Mouse (Mus musculus) cerebellum, adult 9-11 months (tissue): ENCODE results near the gene Grik4.
A peak's percentile ranks its signal among the peaks of the same experiment; 100 is the strongest.

ENCODE experiments used
- DNase-seq: peaks from one replicate; pipeline ENCODE4 v3.0.0; 2022

Grik4 gene

DNA sequence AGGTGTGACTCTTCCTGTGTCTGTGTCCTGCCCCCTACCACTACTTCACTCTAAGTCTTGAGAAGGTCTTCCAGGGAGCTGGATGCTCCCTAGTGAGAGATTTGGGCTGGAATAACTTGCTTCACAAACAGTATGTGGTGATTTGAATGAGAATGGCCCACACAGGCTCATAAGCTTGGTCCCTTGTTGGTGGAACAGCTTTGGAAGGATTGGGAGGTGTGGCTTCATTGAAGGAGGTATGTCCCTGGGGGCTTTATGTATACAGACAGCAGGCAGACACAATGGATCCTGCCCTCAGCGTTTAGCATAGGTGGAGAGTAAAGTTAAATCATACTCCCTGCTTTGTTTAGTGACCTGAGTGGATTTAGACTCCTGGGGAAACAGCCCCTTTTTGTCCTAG is 282.8 kb downstream of the Grik4 start:
- no peak for DNase-seq

DNA sequence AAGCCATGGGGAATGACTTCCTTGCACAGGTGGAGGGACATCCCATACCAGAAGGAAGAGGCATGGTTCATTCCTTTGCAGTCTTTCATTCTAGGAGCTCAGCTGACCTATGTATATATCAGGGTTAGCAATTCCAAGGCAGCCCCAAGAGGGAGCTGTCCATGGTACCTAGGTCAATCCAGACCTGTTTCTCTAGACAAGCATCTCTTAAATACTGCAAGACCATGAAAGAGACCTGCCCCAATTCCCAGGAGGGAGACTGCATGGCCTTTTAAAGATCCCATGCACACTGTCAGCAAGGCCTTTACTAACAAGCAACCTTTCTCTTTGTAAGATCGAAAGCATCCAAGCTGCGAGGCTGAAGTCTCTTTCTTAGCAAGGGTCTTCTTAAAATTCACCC is 291.5 kb downstream of the Grik4 start:
- DNase-seq: no peak

DNA sequence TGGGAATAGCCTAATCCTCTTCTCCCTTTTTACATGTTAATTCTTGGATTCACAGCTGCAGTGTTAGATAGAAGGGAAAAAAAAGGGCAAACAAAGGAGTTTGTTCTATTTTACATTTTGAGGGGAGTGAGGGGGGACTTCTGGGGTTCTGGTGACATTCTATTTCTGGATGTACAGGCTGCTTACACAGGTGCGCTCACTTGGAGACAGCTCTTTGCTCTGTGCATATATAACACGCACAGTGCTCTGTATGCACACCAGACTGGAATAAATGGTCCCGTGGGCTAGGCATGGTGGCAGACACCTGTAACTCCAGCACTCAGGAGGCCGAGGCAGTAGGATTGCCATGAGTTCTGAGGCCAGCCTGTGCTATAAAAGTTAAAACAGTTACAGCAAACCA is 292.0 kb downstream of the Grik4 start:
- no peak for DNase-seq

DNA sequence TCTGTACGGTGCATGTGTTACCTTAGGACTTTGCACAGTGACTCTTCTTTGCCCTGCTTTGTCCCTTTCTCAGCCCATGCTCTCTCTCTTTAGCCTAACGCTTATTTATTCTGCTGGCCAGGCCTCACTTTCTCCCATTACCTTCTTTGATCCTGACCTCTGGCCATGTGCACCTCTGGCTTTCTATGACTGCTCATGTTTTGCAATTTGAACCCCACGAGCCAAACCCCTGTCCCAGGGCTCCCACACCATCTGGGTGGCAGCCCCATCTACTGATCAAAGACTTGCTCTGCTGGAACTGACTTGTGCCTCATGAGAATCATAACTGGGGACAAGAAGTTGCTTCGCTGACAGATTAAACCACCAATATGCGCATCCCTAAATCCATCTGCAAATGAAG is 294.4 kb downstream of the Grik4 start:
- DNase-seq: no peak

DNA sequence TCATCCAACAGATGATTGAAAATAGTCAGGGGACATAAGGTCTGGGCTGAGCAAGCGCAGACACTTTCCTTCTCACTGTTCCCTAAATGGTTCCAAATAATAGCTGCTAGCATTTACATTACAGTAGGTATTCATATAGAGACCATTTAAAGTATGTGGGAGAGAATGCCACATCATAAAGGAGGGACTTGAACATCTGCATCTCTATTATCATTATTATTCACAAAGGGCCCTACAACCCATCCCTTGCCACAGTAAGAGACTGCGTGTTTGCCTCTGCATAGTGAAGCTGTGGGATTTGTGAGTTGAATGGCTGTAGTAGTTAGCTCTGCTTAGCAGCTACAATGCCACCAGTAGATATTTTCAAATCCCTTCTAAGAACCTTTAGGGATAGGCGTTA is 296.2 kb downstream of the Grik4 start:
- DNase-seq: no peak

DNA sequence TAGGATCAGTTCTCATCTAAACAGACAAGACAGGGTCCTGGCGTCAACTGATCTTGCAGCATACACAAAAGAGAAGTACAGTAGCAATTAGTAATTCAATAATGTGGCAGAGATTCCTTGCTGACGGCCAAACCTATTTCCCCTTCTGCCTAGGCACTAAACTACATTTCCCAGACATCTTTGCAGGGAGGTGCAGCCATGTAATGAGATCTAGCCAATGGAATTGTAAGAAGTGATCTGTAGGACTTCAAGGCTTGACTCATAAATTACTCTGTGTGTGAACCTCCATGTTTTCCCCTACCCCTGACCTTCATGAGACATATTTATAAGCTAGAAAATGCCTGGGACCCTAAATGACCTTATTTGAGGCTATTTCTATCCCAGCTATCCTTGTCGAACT is 296.7 kb downstream of the Grik4 start:
- DNase-seq: no peak

DNA sequence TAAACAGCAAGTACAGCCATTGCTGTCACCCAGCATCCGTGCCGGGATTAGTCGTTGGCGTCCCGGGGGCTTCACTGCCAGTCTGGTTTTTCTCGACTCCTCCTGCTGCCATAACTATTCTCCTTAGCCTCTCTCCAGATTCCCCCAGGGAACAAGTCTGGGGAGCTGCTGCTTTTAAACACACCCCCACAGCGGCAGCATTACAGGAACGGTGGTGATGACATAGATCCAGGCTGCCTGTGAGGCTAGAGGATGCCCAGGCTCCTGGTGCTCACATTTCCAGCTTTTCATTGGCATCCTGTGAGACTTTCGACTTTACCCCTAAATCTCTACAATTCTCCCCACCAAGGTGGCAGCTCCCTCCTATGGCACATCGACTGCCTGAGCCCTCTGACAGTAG is 297.5 kb downstream of the Grik4 start:
- DNase-seq: no peak

DNA sequence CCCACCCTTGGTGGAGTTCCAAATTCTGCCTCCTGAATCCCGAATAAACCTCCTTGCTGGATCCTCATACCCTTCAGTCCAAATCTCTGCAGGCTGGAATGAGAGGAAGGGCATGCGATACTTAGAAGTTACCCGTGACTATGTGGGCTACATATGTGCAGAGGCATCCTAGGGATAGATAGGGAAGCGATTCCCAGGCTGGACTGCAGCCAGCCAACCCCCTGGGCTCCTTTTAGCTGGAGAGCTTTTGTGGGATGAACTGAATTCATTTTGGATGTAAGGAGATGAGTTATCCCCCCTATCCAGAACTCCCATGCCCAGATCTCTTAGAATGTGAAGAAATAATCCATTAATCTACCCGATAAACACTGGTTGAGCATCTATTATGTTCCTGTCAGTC is 299.1 kb downstream of the Grik4 start:
- DNase-seq: no peak

DNA sequence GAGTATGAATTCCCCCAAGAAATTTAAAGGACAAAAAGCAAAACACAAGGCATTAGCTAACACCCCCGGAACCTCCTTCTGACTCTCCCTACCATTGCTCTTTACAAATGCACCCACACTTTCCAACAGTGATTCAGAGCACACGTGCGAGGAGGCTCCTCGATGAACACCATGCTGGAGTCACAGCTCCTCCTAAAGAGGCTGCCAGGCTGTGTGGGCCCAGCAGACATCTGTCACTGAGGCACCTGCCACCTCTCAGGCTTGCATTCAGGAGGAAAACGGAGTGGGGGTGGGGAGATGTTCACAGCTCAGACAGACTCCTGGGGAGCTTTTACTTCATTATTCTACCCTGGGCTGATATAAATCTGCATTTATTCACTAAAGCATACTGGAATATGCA is 301.5 kb downstream of the Grik4 start:
- no peak for DNase-seq

DNA sequence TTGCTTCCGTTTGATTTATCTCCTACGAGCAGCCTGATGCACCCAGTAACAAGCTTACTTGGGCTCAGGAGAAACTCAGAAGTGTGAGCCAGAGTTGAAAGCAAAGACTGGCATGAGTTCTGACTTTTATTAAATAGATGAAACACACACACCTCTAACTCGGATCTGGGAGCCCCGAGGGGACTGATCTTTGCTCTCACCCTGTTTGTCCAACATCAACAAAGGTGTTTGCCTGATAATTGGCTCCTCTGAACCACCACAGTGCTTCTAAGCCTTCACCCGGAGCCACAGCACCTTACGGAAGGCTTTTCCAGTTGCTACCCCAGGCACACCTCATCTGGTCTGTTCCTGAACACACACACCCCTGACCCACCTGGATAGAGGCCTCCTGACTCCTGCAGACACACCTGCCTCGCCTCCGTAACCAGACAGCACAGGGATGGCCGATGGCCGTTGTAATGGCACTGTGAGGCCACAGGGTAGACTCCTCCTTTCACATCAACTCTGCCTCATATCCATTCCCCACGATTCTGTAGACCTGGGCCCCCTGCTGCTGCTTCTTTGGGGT is 302.7 kb downstream of the Grik4 start:
- no peak for DNase-seq

DNA sequence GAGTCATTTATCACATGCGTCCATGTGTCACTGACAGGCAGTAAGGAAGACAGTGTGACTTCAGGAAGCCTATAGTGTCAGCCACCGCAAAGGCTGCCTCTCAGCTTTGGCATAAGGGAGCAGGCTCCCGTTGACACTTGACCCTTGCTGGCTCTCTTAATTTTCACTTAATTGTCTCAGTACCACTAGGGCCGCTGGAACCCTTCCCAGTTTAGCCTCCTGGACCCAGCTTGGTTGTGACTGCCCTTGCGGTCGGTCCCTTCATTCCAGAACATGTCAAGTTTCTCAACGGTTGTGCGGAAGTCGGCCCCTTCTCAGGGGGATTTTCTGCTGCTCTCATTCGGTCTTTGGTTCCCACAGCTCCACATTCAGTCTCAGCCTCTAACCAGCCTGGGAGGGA is 307.8 kb downstream of the Grik4 start:
- no peak for DNase-seq

DNA sequence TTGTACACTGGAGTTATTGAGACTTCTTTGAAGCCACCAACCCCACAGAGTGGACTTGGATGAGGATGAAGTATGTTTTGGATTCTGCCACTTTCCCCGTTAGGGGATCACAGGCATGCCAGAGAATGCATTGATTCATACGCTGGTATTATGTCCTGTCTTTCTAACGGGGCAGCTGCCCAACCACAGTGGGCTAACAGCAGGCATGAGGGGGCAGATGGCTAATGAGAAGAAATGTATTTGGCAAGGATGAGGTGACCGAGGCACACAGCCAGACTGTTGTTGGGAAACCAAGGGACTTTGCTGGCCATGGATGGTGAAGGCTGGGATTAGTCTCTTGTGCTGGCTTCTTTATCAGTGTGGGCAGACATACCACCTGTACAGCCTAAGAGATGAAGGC is 312.8 kb downstream of the Grik4 start:
- DNase-seq: no peak

DNA sequence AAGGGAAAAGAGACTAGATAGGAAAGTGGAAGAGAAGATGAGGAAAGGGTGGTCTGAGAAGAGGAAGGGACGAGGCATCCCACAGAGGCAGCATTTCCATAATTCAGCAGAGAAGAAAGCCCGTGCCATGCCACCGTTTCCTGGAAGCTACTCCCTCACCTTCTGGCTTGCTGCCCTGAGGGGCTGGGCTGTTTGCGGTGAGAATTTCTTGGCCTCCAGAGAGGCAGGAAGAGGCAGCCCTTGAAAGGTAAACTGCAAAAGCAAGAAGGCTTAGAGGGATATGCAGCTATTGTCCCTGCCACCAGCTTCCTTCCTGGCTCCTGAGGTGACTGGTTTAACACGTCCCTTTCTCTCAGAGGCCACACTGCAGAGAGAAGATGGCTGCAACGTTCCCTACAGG is 316.7 kb downstream of the Grik4 start:
- DNase-seq: no peak

DNA sequence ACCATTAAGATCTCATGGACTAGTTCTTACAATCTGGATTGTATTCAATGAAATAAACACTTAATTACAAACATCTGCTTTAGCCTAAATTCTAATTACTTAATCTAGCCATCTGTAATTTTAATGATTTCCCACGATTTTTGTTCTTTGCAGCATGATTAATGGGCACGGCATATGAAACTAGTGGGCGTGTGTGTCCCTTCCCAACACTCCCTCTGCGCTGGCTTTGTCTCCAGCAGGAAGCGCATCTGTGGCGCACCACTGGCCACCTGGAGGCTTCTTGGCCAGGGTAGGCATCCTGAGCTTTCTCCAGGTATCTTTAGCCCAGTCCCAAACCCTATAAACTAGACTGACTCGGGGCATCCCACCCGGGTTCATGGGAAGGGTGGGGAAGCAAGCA is 317.1 kb downstream of the Grik4 start:
- DNase-seq: no peak

DNA sequence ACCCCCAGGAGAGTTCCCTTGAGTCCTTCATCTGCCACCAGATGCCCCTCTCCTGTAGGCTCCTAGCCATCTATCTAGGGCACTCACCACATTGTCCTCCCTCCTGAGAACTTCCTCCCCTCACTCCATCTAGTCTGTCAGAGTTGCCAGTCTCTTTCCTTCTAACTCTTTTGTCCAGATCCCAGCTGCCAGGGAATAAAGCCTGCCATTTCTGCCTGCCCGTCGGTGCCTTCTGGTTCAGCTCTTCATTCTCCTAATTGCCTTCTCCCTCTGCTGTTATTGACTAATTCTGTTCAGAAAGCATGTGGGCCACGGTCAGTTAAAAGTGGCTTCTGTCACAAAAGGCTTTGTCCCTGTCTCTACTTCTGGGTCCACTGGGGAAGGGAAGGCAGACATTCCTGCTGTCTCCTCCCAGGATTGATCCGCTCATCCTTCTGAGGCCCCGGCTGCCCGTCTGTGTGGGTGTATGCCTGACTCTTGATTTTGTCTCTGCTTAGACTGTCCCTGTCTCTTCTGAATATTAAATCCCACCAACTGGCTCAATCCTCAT is 318.0 kb downstream of the Grik4 start:
- DNase-seq: no peak

DNA sequence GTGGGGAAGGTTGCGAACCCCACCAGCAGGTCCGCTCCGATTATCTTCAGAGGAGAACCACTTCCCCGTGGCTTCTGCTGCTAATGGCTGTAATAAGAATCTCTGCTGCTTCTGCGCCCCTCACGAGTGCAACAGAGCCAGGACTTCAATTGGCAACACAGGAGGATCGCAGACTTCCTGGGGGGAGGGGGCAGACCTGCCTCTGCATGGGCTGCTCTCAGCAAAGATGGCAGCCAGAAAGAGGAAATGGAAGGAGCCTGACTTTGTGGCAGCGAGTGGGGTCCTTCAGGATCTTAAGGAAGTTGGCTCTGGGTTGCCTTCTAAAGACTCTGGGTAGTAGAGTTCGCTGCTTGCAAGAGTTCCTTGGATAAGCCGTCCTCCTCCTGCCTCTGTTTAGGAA is 329.9 kb downstream of the Grik4 start:
- DNase-seq: no peak

DNA sequence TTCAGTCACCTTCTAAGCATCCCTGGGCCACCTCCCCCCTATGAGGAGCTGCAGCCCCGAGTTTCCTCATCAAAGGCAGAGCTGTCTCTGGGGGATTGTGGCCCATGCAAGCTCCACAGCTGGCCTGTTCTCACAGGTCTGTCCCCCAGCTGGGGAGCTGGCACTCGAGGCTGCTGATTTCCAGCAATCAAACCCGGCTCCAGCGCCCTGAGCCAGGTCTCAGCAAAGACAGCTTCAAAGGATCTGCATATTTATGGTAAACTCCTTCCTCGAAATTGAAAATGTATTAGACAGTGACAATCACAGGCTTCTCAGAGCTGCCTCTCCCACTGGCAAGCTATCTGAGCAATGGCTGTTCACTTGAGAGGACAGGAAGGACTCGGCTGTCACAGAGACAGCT is 330.5 kb downstream of the Grik4 start:
- no peak for DNase-seq

DNA sequence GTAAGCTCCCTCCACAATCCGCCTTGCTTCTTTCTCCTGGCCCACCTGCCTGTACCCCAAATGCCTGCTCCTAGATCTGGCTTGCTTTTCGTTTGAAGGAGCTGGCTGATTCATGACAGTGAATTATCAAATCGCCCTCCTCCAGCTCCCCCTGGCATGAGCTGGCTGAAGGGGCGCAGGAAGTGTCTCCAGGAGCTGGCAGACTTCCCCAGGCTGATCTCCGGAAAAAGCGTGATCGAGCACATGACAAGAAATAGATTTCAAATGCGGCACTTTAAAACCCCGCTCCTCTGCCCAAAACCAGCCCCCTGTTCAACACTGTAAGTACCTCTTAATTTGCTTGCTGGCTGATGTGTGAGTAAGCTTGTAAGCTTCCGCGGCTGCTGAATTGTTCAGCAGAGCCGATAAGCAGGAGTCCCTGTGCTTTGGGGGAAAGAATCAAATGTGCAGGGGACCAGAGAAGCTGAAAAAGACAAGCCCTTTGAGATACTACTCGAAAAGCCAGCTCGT is 331.8 kb downstream of the Grik4 start:
- DNase-seq: no peak

DNA sequence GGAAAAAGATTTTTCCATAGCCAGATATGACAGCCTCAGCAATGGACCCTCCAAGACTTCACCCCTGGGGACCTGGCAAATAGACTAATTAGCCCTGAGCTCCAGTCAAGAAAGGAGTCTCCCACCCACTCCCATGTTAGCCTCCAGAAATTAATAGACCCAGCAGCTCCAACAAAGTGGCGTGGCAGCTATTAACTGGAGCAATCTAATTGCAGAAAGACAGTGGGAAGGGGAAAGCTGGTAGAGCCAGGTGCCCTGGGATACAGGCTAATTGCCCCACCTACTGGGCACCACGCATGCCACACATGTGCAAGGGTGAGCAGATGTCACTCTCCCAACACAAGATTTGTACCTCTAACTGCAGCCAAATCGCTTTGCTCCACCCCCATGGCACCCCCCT is 342.8 kb downstream of the Grik4 start:
- DNase-seq: no peak

DNA sequence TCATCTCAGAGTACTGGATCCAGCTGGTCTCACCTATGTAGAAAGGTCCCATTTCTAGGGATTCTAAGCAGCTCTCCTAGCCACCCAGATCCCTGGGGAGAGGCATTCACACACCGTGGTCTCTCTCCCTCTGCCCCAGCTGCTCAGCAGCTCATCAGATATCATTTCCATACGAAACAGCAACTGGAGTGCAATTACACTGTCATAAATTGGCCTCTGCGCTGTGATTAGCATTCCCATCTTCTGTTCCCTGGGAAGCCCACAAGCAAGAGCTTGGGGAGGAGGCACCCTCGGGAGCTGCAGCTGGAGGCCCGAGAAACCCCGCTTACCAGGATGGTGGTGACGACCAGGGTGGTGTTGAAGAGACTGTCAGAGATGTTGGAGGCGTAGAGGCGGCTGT is 346.8 kb downstream of the Grik4 start:
- no peak for DNase-seq

DNA sequence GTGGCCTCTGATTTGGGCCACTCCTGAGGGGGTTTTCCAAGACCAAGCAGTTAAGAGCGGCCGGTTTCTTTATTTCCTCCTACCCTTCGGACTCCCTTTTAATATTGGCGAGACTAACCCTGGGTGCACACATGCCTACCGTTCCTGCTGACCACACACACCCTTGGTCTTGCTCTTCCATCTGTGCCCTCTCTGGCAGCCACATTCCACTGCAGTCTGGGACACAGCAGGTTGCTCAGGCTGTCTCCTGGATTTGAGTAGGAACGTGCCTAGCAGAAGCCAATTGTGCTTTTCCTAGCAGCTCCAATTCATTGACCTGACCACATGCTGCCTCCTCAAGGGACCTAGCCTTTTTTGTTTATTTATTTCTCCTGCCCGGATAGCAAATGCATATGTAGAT is 365.8 kb downstream of the Grik4 start:
- peak; percentile 91 for DNase-seq

DNA sequence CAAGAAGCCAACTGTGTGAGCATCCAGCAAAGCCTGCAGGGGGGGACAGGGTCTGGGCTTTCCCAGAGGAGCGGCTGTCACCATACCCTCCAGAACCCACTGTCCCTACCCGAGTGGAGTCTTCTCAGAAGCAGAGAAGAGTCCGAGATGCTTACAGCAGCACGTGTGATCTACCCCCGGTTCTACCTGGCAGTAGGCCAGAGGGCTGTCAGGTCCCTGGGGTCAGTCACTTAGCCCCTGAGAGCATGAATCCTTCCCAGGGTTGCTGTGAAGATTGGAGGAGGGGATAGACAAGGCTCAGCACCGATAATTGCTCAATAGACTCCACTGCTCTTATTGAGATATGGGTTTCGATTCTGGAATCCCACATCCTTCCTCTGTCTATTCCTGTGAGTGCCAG is 366.2 kb downstream of the Grik4 start:
- peak; percentile 47 for DNase-seq

DNA sequence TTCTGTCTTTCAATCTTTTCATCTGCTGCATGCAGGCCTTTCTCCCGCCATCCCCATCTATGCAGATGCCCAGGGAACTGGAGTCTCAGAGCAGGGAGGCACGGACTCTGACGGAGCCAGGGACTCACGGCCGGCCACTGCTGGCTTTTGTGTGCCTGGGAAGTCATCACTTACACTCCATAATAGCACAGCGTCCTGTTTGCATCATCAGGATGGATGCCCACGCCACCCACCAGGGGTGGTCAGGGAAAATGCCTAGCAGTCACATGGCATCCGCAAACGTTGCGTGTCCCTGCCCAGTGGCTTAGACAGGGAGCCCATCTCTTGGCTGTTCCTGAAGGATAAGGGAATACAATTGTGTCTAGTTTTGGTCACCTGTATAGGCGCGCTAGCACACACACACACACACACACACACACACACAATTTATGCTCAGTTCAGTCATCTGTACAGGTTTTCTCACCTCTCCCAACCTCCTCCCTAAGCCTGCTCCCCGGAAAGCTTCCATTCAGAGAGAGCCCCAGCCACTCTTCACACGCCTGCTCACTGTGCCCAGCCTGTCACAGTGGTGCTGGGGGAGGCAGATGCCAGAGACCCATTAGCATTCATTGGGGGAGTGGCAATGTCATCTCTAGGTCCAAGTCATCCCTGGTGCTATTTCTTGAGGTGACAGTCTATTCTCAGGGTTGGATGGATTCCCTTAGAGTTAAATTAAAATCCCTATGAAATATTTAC is 370.5 kb downstream of the Grik4 start:
- no peak for DNase-seq

DNA sequence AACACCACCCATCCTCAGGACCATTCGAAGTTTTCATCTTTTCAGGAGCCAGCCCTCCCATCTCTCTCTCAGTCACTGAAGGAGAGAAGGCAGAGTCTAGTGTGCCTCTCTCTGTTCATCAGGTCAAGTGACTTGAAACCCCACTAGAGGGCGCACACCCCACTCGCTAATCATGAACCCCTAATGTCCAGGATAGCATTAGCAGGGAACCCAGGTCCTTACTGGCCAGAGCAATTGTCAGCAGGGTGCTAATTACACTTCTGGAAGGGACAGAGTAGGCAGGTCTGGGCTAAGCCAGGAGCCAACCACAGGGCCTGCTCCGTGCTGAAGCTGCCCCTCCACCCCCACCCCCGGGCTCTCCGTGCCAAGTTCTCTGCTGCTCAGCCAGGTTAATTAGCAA is 371.1 kb downstream of the Grik4 start:
- peak; percentile 85 for DNase-seq

DNA sequence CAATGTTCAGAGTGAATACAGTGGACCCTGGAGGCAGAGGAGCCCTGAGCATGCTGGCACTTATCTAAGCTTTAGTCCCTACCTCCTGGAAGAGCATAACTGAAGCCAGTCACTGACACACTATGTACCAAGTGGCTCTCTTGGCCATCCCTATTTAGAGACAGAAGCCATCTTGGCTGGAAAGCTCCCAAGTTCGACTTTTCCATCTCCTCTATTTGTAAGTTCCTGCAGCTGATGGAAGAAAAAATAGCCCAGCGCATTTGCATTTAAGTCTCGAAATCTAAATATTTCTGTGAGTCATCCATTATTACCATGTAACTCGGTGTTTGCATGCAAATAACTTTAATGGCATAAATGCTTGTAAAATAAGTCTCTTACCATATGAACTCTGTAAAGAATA is 378.4 kb downstream of the Grik4 start:
- DNase-seq: no peak
